22 mouse cellular contexts compared by ENCODE assay signal in the genomic region with DNA sequence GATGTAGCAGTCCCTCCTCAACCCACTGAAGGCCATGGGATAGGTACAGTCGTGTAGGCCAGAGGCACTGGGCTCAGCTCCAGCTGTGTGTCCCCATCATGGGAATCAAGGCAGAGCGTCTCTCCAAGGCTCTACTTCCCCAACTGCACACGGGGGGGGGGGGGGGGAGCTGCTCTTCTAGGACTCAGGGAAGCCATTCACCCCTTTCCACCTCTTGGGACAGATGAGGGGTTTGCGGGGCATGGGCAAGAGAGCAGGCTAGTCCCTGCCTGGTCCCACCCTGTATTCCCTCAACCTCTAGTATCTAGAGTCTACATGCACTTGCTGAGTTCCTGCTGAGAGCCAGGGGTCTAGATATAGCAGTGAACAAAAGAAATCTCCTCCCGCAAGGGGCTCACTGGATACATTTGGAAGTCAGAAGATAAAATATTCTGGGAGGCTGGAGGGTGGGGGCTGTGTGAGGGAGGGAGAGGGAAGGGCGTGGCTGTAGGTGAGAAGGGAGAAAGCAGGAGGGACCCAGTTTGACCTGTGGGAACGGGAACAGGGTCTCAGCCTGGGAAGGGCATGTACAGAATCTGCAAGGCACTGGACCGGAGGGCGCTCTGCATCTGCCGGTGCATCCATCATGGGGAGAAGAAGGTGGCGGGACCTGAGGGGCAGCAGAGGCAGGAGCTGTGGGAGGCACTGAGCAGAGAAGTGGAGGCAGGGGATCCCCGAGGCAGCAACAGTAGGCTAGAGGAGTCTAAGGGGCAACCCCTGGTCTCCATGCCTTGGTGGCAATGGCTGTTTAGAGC. TPM values are rescaled to one million over a fixed set of nuclear protein-coding genes. Genes with fewer than 3 reads are reported as not detected.
DNase-seq lines count a peak whose midpoint lies in the region; ATAC-seq and TF ChIP-seq lines count a peak whose summit lies in the region.
"Had no signal": no experiment of that assay in that cellular context is flagged by ENCODE, and none has a peak within 500 bp of the region (broad histone marks: within the 10 kb centered on the region; RNA-seq: fewer than 3 reads in every experiment).

No protein-coding gene starts in this region.

- no peak for TF ChIP-seq CTCF in forebrain, postnatal 0 days (IDR thresholded peaks at IDR 0.05; ENCODE audit: low read depth)
- TF ChIP-seq CTCF in liver, postnatal 0 days (IDR thresholded peaks at IDR 0.05; ENCODE audit: low read depth): no peak
- no peak for TF ChIP-seq CTCF in heart, postnatal 0 days (IDR thresholded peaks at IDR 0.05; ENCODE audit: low read depth)

- WGBS in forebrain, embryonic 11.5 days: 76% methylated on average over 12 of the region's 12 CpGs
- WGBS in forebrain, postnatal 0 days: 75% methylated on average over 12 of the region's 12 CpGs
- 65% methylated on average over 12 of the region's 12 CpGs for WGBS in heart, embryonic 13.5 days
- WGBS in liver, embryonic 12.5 days (ENCODE audit: insufficient replicate concordance): 37% methylated on average over 12 of the region's 12 CpGs
- WGBS in liver, postnatal 0 days (ENCODE audit: insufficient replicate concordance): 57% methylated on average over 11 of the region's 12 CpGs
- 70% methylated on average over 12 of the region's 12 CpGs for WGBS in heart, postnatal 0 days

- no peak for ATAC-seq in forebrain, embryonic 11.5 days (replicated peaks; ENCODE audit: low FRiP score)
- ATAC-seq in forebrain, postnatal 0 days: no peak
- ATAC-seq in heart, embryonic 13.5 days (ENCODE audit: extremely low read depth, insufficient number of reproducible peaks, low FRiP score, low TSS enrichment): no peak
- ATAC-seq in liver, embryonic 12.5 days: peak; percentile 47; the same call in 1 of the 2 replicates
- ATAC-seq in liver, postnatal 0 days: no peak
- ATAC-seq in heart, postnatal 0 days (ENCODE audit: insufficient read depth, low read depth): no peak
- ATAC-seq: forebrain, embryonic 13.5 days; midbrain, embryonic 15.5 days had no signal

- no peak for TF ChIP-seq EP300 in liver, postnatal 0 days (IDR thresholded peaks at IDR 0.05; ENCODE audit: low read depth)
- TF ChIP-seq EP300 in heart, postnatal 0 days (IDR thresholded peaks at IDR 0.05; ENCODE audit: low read depth): no peak

- no peak overlapping the region for H3K4me3 ChIP-seq in forebrain, embryonic 11.5 days (ENCODE audit: low read depth, low read length)
- no peak overlapping the region for H3K4me3 ChIP-seq in forebrain, postnatal 0 days (ENCODE audit: low read depth, low read length)
- no peak overlapping the region for H3K4me3 ChIP-seq in heart, embryonic 13.5 days
- H3K4me3 ChIP-seq in liver, embryonic 12.5 days: no peak overlapping the region
- no peak overlapping the region for H3K4me3 ChIP-seq in liver, postnatal 0 days (ENCODE audit: low read depth, low read length)
- H3K4me3 ChIP-seq in heart, postnatal 0 days (ENCODE audit: low read depth, low read length): no peak overlapping the region
- H3K4me3 ChIP-seq: forebrain, embryonic 13.5 days; layer of hippocampus, adult 2 months; midbrain, embryonic 15.5 days had no signal

- peak; percentile 49 for DNase-seq in forebrain, embryonic 11.5 days (ENCODE audit: low spot score)
- DNase-seq in forebrain, postnatal 0 days: no peak
- DNase-seq in heart, adult 8-10 months (ENCODE audit: low spot score): no peak
- DNase-seq in liver, postnatal 0 days: no peak
- no peak for DNase-seq in heart, postnatal 0 days (ENCODE audit: low spot score)
- DNase-seq in frontal cortex, postnatal 25 days (ENCODE audit: low spot score in 2 of 2): no peak
- DNase-seq: cerebellum, adult 11 months; embryo, embryonic 11 days; kidney, adult 8-10 months; lung, adult 18-20 months; right cerebral cortex, adult 18-20 months had no signal

- no peak overlapping the region for H3K4me2 ChIP-seq in forebrain, embryonic 11.5 days (ENCODE audit: low read depth, low read length, severe bottlenecking)
- no peak overlapping the region for H3K4me2 ChIP-seq in forebrain, postnatal 0 days (ENCODE audit: low read depth)
- H3K4me2 ChIP-seq in heart, embryonic 13.5 days: no peak overlapping the region
- peak overlapping the region; percentile 29 for H3K4me2 ChIP-seq in liver, embryonic 12.5 days
- H3K4me2 ChIP-seq in liver, postnatal 0 days (ENCODE audit: low read depth, low read length): no peak overlapping the region
- no peak overlapping the region for H3K4me2 ChIP-seq in heart, postnatal 0 days (ENCODE audit: low read depth, low read length)
- H3K4me2 ChIP-seq: forebrain, embryonic 13.5 days; midbrain, embryonic 15.5 days had no signal

- no peak overlapping the region for H3K27ac ChIP-seq in forebrain, embryonic 11.5 days (ENCODE audit: low read depth, low read length)
- no peak overlapping the region for H3K27ac ChIP-seq in forebrain, postnatal 0 days (ENCODE audit: low read depth, low read length)
- peak overlapping the region; percentile 61 for H3K27ac ChIP-seq in heart, embryonic 13.5 days (replicated peaks)
- H3K27ac ChIP-seq in liver, embryonic 12.5 days: 0 out of 2 replicates have a peak overlapping the region, but pooled peaks have one; percentile 12
- H3K27ac ChIP-seq in liver, postnatal 0 days (ENCODE audit: low read depth): no peak overlapping the region
- peak overlapping the region; percentile 58 for H3K27ac ChIP-seq in heart, postnatal 0 days (ENCODE audit: low read depth)
- H3K27ac ChIP-seq: forebrain, embryonic 13.5 days; layer of hippocampus, adult 2 months; midbrain, embryonic 15.5 days had no signal

- H3K27me3 ChIP-seq in forebrain, embryonic 11.5 days (ENCODE audit: control insufficient read depth, insufficient read depth, low read length): no peaks in the 10 kb centered on the region
- H3K27me3 ChIP-seq in forebrain, postnatal 0 days (ENCODE audit: insufficient read depth, low read length): no peaks in the 10 kb centered on the region
- H3K27me3 ChIP-seq in heart, embryonic 13.5 days (replicated peaks): no peaks in the 10 kb centered on the region
- H3K27me3 ChIP-seq in liver, embryonic 12.5 days (replicated peaks): no peaks in the 10 kb centered on the region; the same call in 1 of the 2 replicates
- H3K27me3 ChIP-seq in liver, postnatal 0 days (ENCODE audit: insufficient read depth, low read length): no peaks in the 10 kb centered on the region
- H3K27me3 ChIP-seq in heart, postnatal 0 days (ENCODE audit: control insufficient read depth, insufficient read depth, low read length): no peaks in the 10 kb centered on the region
- H3K27me3 ChIP-seq: forebrain, embryonic 13.5 days; midbrain, embryonic 15.5 days had no signal

- H3K9me3 ChIP-seq in forebrain, embryonic 11.5 days (ENCODE audit: control insufficient read depth, low read length): no peaks in the 10 kb centered on the region
- no peaks in the 10 kb centered on the region for H3K9me3 ChIP-seq in forebrain, postnatal 0 days (ENCODE audit: low read length)
- no peaks in the 10 kb centered on the region for H3K9me3 ChIP-seq in heart, embryonic 13.5 days
- no peaks in the 10 kb centered on the region for H3K9me3 ChIP-seq in liver, embryonic 12.5 days (replicated peaks)
- H3K9me3 ChIP-seq in liver, postnatal 0 days (ENCODE audit: low read length): no peaks in the 10 kb centered on the region
- H3K9me3 ChIP-seq in heart, postnatal 0 days (replicated peaks; ENCODE audit: control insufficient read depth, low read length): no peaks in the 10 kb centered on the region
- H3K9me3 ChIP-seq: forebrain, embryonic 13.5 days; midbrain, embryonic 15.5 days had no signal

- H3K9ac ChIP-seq in forebrain, embryonic 11.5 days (ENCODE audit: low read length): no peak overlapping the region
- H3K9ac ChIP-seq in forebrain, postnatal 0 days: no peak overlapping the region
- H3K9ac ChIP-seq in heart, embryonic 13.5 days: peak overlapping the region; percentile 3; the same call in 1 of the 2 replicates
- no peak overlapping the region for H3K9ac ChIP-seq in liver, embryonic 12.5 days
- no peak overlapping the region for H3K9ac ChIP-seq in liver, postnatal 0 days (replicated peaks)
- no peak overlapping the region for H3K9ac ChIP-seq in heart, postnatal 0 days (replicated peaks; ENCODE audit: low read depth, low read length)
- H3K9ac ChIP-seq: forebrain, embryonic 13.5 days; midbrain, embryonic 15.5 days had no signal

- H3K36me3 ChIP-seq in forebrain, embryonic 11.5 days (ENCODE audit: control insufficient read depth, insufficient read depth, low read length): no peaks in the 10 kb centered on the region
- H3K36me3 ChIP-seq in forebrain, postnatal 0 days (ENCODE audit: insufficient read depth): no peaks in the 10 kb centered on the region
- no peaks in the 10 kb centered on the region for H3K36me3 ChIP-seq in heart, embryonic 13.5 days
- H3K36me3 ChIP-seq in liver, embryonic 12.5 days: no peaks in the 10 kb centered on the region
- no peaks in the 10 kb centered on the region for H3K36me3 ChIP-seq in liver, postnatal 0 days (replicated peaks; ENCODE audit: insufficient read depth, low read length)
- H3K36me3 ChIP-seq in heart, postnatal 0 days (replicated peaks; ENCODE audit: control insufficient read depth, insufficient read depth, low read length): no peaks in the 10 kb centered on the region
- H3K36me3 ChIP-seq: midbrain, embryonic 15.5 days had no signal

- no peaks in the 10 kb centered on the region for H3K4me1 ChIP-seq in forebrain, embryonic 11.5 days (replicated peaks; ENCODE audit: control insufficient read depth, insufficient read depth, low read length)
- no peaks in the 10 kb centered on the region for H3K4me1 ChIP-seq in forebrain, postnatal 0 days (ENCODE audit: insufficient read depth)
- peaks cover 65% of the 10 kb centered on the region for H3K4me1 ChIP-seq in heart, embryonic 13.5 days
- peaks cover 70% of the 10 kb centered on the region for H3K4me1 ChIP-seq in liver, embryonic 12.5 days
- peaks cover 22% of the 10 kb centered on the region for H3K4me1 ChIP-seq in liver, postnatal 0 days (ENCODE audit: insufficient read depth)
- H3K4me1 ChIP-seq in heart, postnatal 0 days (ENCODE audit: control insufficient read depth, insufficient read depth): peaks cover 29% of the 10 kb centered on the region
- H3K4me1 ChIP-seq: forebrain, embryonic 13.5 days; midbrain, embryonic 15.5 days had no signal

RNA-seq across cellular contexts. Expression of a gene that starts 7.7 kb away (rescaled TPM):
- 23.9 and 25.5 TPM in 2 replicates for polyA plus RNA-seq in forebrain, embryonic 11.5 days (2014; fragmentation: Nextera tagmentation; extraction: Ambion mirVana)
- total RNA-seq in forebrain, postnatal 0 days (2014; rRNA removed): 44.1 and 63.3 TPM in 2 replicates
- polyA plus RNA-seq in forebrain, postnatal 0 days (2015; fragmentation: Nextera tagmentation; extraction: Ambion mirVana): 16.9 and 17.6 TPM in 2 replicates
- 39.6 and 43.5 TPM in 2 replicates for polyA plus RNA-seq in heart, embryonic 13.5 days (2015; fragmentation: Nextera tagmentation; extraction: Ambion mirVana)
- total RNA-seq in heart, adult 8-10 months (2022): 10 to 100 TPM; 43.8 to 75.7 (median 63.5) TPM
- polyA plus RNA-seq in liver, embryonic 12.5 days (2016; fragmentation: Nextera tagmentation; extraction: Ambion mirVana): 16.2 TPM in 2 replicates
- polyA plus RNA-seq in liver, postnatal 0 days (2015; fragmentation: Nextera tagmentation; extraction: Ambion mirVana): 8.5 and 8.7 TPM in 2 replicates
- 82.4 and 166 TPM in 2 replicates for total RNA-seq in heart, postnatal 0 days (2014; rRNA removed; ENCODE audit: low replicate concordance)
- 28.1 and 37.7 TPM in 2 replicates for polyA plus RNA-seq in heart, postnatal 0 days (2015; fragmentation: Nextera tagmentation; extraction: Ambion mirVana)

RNA-seq across cellular contexts. Expression of a gene that starts 57.8 kb away (rescaled TPM):
- polyA plus RNA-seq in forebrain, embryonic 11.5 days (2014; fragmentation: Nextera tagmentation; extraction: Ambion mirVana): not detected in 2 replicates
- total RNA-seq in forebrain, postnatal 0 days (2014; rRNA removed): not detected in 2 replicates
- polyA plus RNA-seq in forebrain, postnatal 0 days (2015; fragmentation: Nextera tagmentation; extraction: Ambion mirVana): not detected in 2 replicates
- not detected in 2 replicates for polyA plus RNA-seq in heart, embryonic 13.5 days (2015; fragmentation: Nextera tagmentation; extraction: Ambion mirVana)
- total RNA-seq in heart, adult 8-10 months (2022): not detected
- polyA plus RNA-seq in liver, embryonic 12.5 days (2016; fragmentation: Nextera tagmentation; extraction: Ambion mirVana): not detected in 2 replicates
- not detected in 2 replicates for polyA plus RNA-seq in liver, postnatal 0 days (2015; fragmentation: Nextera tagmentation; extraction: Ambion mirVana)
- not detected in 2 replicates for total RNA-seq in heart, postnatal 0 days (2014; rRNA removed; ENCODE audit: low replicate concordance)
- not detected in 2 replicates for polyA plus RNA-seq in heart, postnatal 0 days (2015; fragmentation: Nextera tagmentation; extraction: Ambion mirVana)
- total RNA-seq: layer of hippocampus, adult 2 months; left cerebral cortex, adult 18-20 months; MEL had no signal
- polyA plus RNA-seq: forebrain, embryonic 13.5 days; heart, embryonic 14.5 days; limb, embryonic 11.5 days; midbrain, embryonic 15.5 days; small intestine, adult 2 months; urinary bladder, adult 2 months had no signal

Comparison
In these comparisons a context has a peak if more than half of its experiments do, and no peak if none do; other contexts are left out.
1. H3K27ac ChIP-seq: peak in heart, embryonic 13.5 days (single experiment), liver, embryonic 12.5 days (single experiment) and heart, postnatal 0 days (single experiment); none in forebrain, embryonic 11.5 days (single experiment), forebrain, postnatal 0 days (single experiment) and liver, postnatal 0 days (single experiment).